ENCODE assay signal across 20 mouse cellular contexts in genomic region chr6:46080236-46080635, GRCm38 (mm10).
A peak's percentile ranks its signal among the peaks of the same experiment; 100 is the strongest.
DNase-seq lines count a peak whose midpoint lies in the region; ATAC-seq and TF ChIP-seq lines count a peak whose summit lies in the region.
"Had no signal": no experiment of that assay in that cellular context is flagged by ENCODE, and none has a peak within 500 bp of the region (broad histone marks: within the 10 kb centered on the region; RNA-seq: fewer than 3 reads in every experiment).

No protein-coding gene starts in this region.

- no peak overlapping the region for H3K27ac ChIP-seq in forebrain, embryonic 10.5 days
- no peak overlapping the region for H3K27ac ChIP-seq in forebrain, postnatal 0 days (ENCODE audit: low read depth, low read length)
- H3K27ac ChIP-seq in forebrain, embryonic 14.5 days (ENCODE audit: low read depth, low read length): no peak overlapping the region
- no peak overlapping the region for H3K27ac ChIP-seq in limb, embryonic 10.5 days
- H3K27ac ChIP-seq: heart, adult 2 months; neural tube, embryonic 12.5 days had no signal

- no peak for TF ChIP-seq CTCF in forebrain, postnatal 0 days (IDR thresholded peaks at IDR 0.05; ENCODE audit: low read depth)

- H3K9me3 ChIP-seq in forebrain, embryonic 10.5 days: no peaks in the 10 kb centered on the region
- no peaks in the 10 kb centered on the region for H3K9me3 ChIP-seq in forebrain, postnatal 0 days (ENCODE audit: low read length)
- no peaks in the 10 kb centered on the region for H3K9me3 ChIP-seq in forebrain, embryonic 14.5 days (replicated peaks; ENCODE audit: control insufficient read depth, low read length)
- no peaks in the 10 kb centered on the region for H3K9me3 ChIP-seq in limb, embryonic 10.5 days (replicated peaks)
- H3K9me3 ChIP-seq: neural tube, embryonic 12.5 days had no signal

- 39% methylated on average over 2 of the region's 2 CpGs for WGBS in forebrain, embryonic 10.5 days
- 22% methylated on average over 2 of the region's 2 CpGs for WGBS in forebrain, postnatal 0 days
- 9% methylated on average over 2 of the region's 2 CpGs for WGBS in forebrain, embryonic 14.5 days
- 94% methylated on average over 2 of the region's 2 CpGs for WGBS in limb, embryonic 10.5 days

- H3K9ac ChIP-seq in forebrain, postnatal 0 days: no peak overlapping the region
- H3K9ac ChIP-seq in forebrain, embryonic 14.5 days (ENCODE audit: low read length): no peak overlapping the region
- H3K9ac ChIP-seq: neural tube, embryonic 12.5 days had no signal

- no peak for ATAC-seq in forebrain, postnatal 0 days
- no peak for ATAC-seq in forebrain, embryonic 14.5 days
- ATAC-seq in frontal cortex, adult (ENCODE audit: low TSS enrichment): no peak
- ATAC-seq: hindbrain, embryonic 16.5 days; lung, postnatal 0 days had no signal

- peaks cover 8% of the 10 kb centered on the region for H3K4me1 ChIP-seq in forebrain, embryonic 10.5 days
- no peaks in the 10 kb centered on the region for H3K4me1 ChIP-seq in forebrain, postnatal 0 days (ENCODE audit: insufficient read depth)
- H3K4me1 ChIP-seq in forebrain, embryonic 14.5 days (ENCODE audit: control insufficient read depth, insufficient read depth, low read length): no peaks in the 10 kb centered on the region
- H3K4me1 ChIP-seq in limb, embryonic 10.5 days: no peaks in the 10 kb centered on the region
- H3K4me1 ChIP-seq: neural tube, embryonic 12.5 days had no signal

- no peak overlapping the region for H3K4me2 ChIP-seq in forebrain, postnatal 0 days (ENCODE audit: low read depth)
- H3K4me2 ChIP-seq in forebrain, embryonic 14.5 days (ENCODE audit: low read length): no peak overlapping the region
- H3K4me2 ChIP-seq: neural tube, embryonic 12.5 days had no signal

- H3K27me3 ChIP-seq in forebrain, embryonic 10.5 days (ENCODE audit: poor library complexity, severe bottlenecking): peaks cover 13% of the 10 kb centered on the region; the same call in 1 of the 2 replicates
- H3K27me3 ChIP-seq in forebrain, postnatal 0 days (ENCODE audit: insufficient read depth, low read length): no peaks in the 10 kb centered on the region
- H3K27me3 ChIP-seq in forebrain, embryonic 14.5 days (replicated peaks; ENCODE audit: control insufficient read depth, insufficient read depth, low read length): no peaks in the 10 kb centered on the region
- no peaks in the 10 kb centered on the region for H3K27me3 ChIP-seq in limb, embryonic 10.5 days (ENCODE audit: low read depth, poor library complexity, severe bottlenecking)
- H3K27me3 ChIP-seq: neural tube, embryonic 12.5 days had no signal

- DNase-seq in forebrain, embryonic 10.5 days (ENCODE audit: extremely low spot score, low spot score): peak; percentile 16
- DNase-seq in forebrain, postnatal 0 days: no peak
- DNase-seq in ES-CJ7 (ENCODE audit: low read depth, low spot score): peak; percentile 4
- DNase-seq in embryo, embryonic 10.5 days (ENCODE audit: low spot score): peak; percentile 4
- DNase-seq in forebrain, embryonic 14.5 days (ENCODE audit: low spot score): peak; percentile 28
- no peak for DNase-seq in thymus, postnatal 10 days (ENCODE audit: low spot score in 2 of 2)
- DNase-seq in limb, embryonic 10.5 days (ENCODE audit: low spot score): no peak
- DNase-seq: cerebellum, adult 8-10 months; gastrocnemius, postnatal 14 days; heart, adult 2 months; heart, postnatal 4 days; kidney, adult 11 months; kidney, postnatal 14 days; liver; right cerebral cortex, postnatal 25 days; thymus, adult 18-20 months had no signal

- H3K36me3 ChIP-seq in forebrain, embryonic 10.5 days (replicated peaks): no peaks in the 10 kb centered on the region
- H3K36me3 ChIP-seq in forebrain, postnatal 0 days (ENCODE audit: insufficient read depth): no peaks in the 10 kb centered on the region
- H3K36me3 ChIP-seq in forebrain, embryonic 14.5 days (ENCODE audit: control insufficient read depth, insufficient read depth, low read length): no peaks in the 10 kb centered on the region
- H3K36me3 ChIP-seq in limb, embryonic 10.5 days: no peaks in the 10 kb centered on the region
- H3K36me3 ChIP-seq: neural tube, embryonic 12.5 days had no signal

- no peak overlapping the region for H3K4me3 ChIP-seq in forebrain, embryonic 10.5 days
- no peak overlapping the region for H3K4me3 ChIP-seq in forebrain, postnatal 0 days (ENCODE audit: low read depth, low read length)
- H3K4me3 ChIP-seq in forebrain, embryonic 14.5 days (ENCODE audit: low read depth, low read length): no peak overlapping the region
- no peak overlapping the region for H3K4me3 ChIP-seq in limb, embryonic 10.5 days
- H3K4me3 ChIP-seq: heart, adult 2 months; neural tube, embryonic 12.5 days had no signal

Comparison
In these comparisons a context has a peak if more than half of its experiments do, and no peak if none do; other contexts are left out.
1. DNase-seq: peak in forebrain, embryonic 10.5 days (single experiment), ES-CJ7 (single experiment), embryo, embryonic 10.5 days (single experiment) and forebrain, embryonic 14.5 days (single experiment); none in forebrain, postnatal 0 days (single experiment), thymus, postnatal 10 days (0 of 2) and limb, embryonic 10.5 days (single experiment).